Mouse (Mus musculus) intestine, embryonic 14.5 days (tissue): ENCODE results near the gene Ctnnal1. TPM values are rescaled to one million over a fixed set of nuclear protein-coding genes. Genes with fewer than 3 reads are reported as not detected.

ENCODE experiments used
- microRNA counts: library from miRNA; unstranded; fragments of <30 nt; microRNA quantifications from one replicate; lab custom pipeline; 2016
- microRNA-seq: library from miRNA; unstranded; fragments of <30 nt; microRNA quantifications from one replicate; pipeline ENCODE4, GENCODE M21; 2016
- polyA plus RNA-seq: library from polyadenylated mRNA; unstranded; fragments of >200 nt; fragmentation: Nextera tagmentation; extraction: Ambion mirVana; gene quantifications from 2 replicates; pipeline ENCODE4 v1.2.1, GENCODE M21; 2014

The Ctnnal1 gene
- polyA plus RNA-seq, 1 experiment from 2014 or later: 30.4 TPM

MicroRNA genes within 50 kb of the gene (microRNA counts, 519-probe panel; counts per million panel counts)
- 4,108 counts per million, percentile 64 among the panel's probes with 10 or more counts for microRNA mmu-miR-32 (lab: Ali Mortazavi, UCI)

Small RNA genes within 50 kb of the gene (microRNA-seq; reads per million reads assigned to microRNA genes)
- gene Mir32: 314 reads per million, percentile 70 among the genes with 10 or more reads in this experiment

Other genes starting within 250 kb of the Ctnnal1 start
- gene Gm26657, start 125.1 kb downstream of the Ctnnal1 start, polyA plus RNA-seq: not detected in 2 replicates
- gene Actl7b, start 123.7 kb downstream of the Ctnnal1 start, polyA plus RNA-seq: not detected in 2 replicates
- gene Actl7a, start 121.8 kb downstream of the Ctnnal1 start, polyA plus RNA-seq: not detected in 2 replicates
- 64.8 and 68.1 TPM in 2 replicates for gene Elp1, start 62.9 kb downstream of the Ctnnal1 start, polyA plus RNA-seq
- gene Fam206a, start 62.8 kb downstream of the Ctnnal1 start, polyA plus RNA-seq: 19.5 and 20.4 TPM in 2 replicates
- gene Tmem245, start 82.2 kb upstream of the Ctnnal1 start, polyA plus RNA-seq: 11.1 and 11.4 TPM in 2 replicates
- gene Frrs1l, start 125.2 kb upstream of the Ctnnal1 start, polyA plus RNA-seq: 1.2 and 1.4 TPM in 2 replicates